Mouse (Mus musculus): ENCODE measurements at regions not wholly inside any gene's neighbourhood (a gene's known extent, or its start where the extent isn't known, plus 50 kb on each side); places are given as distances from the start of the nearest gene placed in this dataset.

DNA sequence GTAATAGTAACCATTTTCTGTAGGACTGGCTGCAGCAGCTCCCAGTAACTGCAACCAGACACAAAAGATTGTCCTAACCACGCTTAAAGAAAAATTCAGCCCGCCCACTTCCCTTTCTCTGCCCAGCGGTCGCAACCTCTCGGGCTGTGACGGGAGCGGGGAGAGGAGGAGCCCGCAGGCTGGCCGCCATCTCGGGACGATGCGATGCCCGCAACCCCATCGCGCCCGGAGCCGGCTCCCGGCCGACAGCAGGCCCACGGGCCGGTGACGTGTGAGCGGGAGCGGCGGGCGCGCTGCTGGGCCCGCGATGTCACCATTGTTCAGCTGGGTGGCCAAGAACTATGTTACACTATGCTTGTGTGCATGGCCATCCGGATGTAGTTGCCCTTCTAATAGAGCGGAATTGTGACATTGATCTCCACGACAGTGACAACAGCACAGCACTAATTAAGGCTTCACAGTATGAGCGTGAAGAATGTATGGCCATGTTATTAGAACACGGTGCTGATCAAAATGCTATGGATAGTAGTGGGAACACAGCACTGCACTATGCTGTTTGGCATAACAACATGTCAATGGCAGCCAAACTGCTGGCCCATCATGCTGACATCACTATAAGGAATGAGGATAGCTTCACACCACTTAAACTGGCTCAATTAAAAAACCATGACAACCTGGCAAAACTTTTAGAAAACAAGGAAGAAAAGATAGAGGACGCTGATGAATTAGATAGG, 59.2 kb upstream of the C2cd4b start:
- TF ChIP-seq CTCF (IDR thresholded peaks at IDR 0.05; ENCODE audit: borderline replicate concordance, insufficient read depth, low read length), result no peak
- TF ChIP-seq POLR2A (IDR thresholded peaks at IDR 0.05; ENCODE audit: low read depth, low read length), result no peak
